Mouse (Mus musculus): Measurements from ENCODE around the gene Fcgr3. TPM values are rescaled to one million over a fixed set of nuclear protein-coding genes. Genes with fewer than 3 reads are reported as not detected.

Gene Fcgr3
- polyA plus RNA-seq (2012) = 8.9 and 21.9 TPM in 2 replicates

DNA sequence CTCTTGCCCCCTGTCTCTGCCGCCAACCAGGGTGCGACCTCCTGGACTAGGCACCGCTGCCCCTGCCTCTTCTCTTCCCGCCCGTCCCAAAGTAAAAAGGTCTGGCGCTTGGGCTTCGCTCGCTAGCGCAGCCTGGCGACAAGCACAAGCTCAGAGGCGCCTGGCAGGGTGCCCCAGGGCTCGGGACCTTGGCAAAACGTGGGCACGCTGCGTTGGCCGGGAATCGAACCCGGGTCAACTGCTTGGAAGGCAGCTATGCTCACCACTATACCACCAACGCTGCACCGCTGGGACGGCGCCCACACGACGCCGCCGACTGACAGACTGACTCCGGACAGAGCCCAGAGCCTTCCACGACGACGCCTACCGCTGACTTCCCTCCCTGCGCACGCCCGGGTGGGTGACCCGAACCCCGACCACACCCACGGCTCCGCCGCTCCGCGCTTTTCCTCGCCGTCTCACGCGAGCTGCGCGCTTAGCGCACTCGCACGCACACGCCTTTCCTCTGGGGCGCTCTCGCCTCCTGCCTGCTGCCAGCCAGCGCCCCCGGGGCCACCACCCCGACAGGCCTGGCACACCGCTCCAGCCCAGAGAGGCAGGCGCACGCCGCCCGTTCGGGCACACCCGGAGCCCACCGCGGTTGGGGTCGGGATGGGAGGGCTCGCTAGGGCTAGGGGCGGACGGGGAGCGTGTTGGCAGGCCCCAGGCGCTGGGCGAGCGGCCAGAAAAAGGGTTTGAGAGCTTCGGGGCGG lies at the start of gene Fcgr3:
TSS of gene Fcgr3 (minus strand) at position 445 of the 752 bp plus-strand sequence.

DNA sequence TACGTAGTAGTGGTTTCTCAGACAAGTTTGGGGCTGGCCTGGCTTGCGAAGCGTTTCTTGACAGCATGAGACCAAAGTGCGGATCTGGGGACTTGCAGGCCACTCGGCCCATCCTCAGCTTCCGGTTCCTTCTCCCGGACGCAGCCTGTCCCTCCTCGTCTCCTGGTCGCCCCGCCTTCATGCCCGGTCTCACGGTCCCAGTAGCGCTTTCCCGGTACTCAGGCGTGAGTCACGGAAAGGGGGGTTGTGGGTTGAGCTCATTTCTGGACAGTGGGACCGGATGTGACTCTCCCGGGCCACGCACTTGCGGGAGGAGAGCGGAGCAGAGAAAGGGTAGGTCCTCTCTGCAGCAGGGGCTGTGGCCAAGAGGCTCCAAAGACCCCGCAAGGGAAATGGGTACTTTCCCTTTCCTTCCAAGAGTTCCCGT lies 49.2 kb upstream of the Fcgr3 start, which contains the start of gene Cfap126:
TSS of gene Cfap126 (plus strand) at position 46 of the 427 bp plus-strand sequence.

DNA sequence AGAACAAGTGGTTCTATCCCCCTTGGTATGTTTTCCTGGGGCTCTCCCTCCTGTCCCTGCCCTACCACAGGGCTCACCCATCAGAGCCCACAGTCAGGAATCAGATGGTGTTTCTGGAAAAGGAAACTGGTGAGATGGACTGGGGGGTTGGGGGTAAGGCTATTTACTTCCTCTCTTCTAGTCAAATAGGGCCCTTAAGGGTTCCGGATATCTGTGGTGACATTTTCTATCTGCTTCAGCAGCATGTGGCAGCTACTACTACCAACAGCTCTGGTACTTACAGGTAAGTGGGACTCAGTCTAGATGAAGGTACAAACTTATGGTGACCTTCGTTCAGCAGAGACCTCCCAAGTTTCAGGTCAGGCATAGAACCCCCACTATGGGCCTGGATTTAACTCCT lies 46.0 kb downstream of the Fcgr3 start, which contains the start of gene Fcgr4:
TSS of gene Fcgr4 (plus strand) at position 184 of the 400 bp plus-strand sequence.

Other genes starting within 250 kb of the Fcgr3 start
- 1.5 and 2.0 TPM in 2 replicates for gene Atf6, start 197.2 kb downstream of the Fcgr3 start, polyA plus RNA-seq (2012)
- gene Gm26620, start 179.9 kb downstream of the Fcgr3 start, polyA plus RNA-seq (2012) = 0.95 and 0.97 TPM in 2 replicates
- 12.0 and 12.5 TPM in 2 replicates for gene Dusp12, start 179.4 kb downstream of the Fcgr3 start, polyA plus RNA-seq (2012)
- 0.30 and 0.36 TPM in 2 replicates for gene Fcrlb, start 152.0 kb downstream of the Fcgr3 start, polyA plus RNA-seq (2012)
- 0.15 and 1.3 TPM in 2 replicates for gene Fcrla, start 137.4 kb downstream of the Fcgr3 start, polyA plus RNA-seq (2012)
- gene Fcgr2b, start 88.4 kb downstream of the Fcgr3 start, polyA plus RNA-seq (2012) = 11.3 and 16.6 TPM in 2 replicates
- 0.17 and 0.83 TPM in 2 replicates for gene Fcgr4, start 46.0 kb downstream of the Fcgr3 start, polyA plus RNA-seq (2012)
- gene Cfap126, start 49.0 kb upstream of the Fcgr3 start, polyA plus RNA-seq (2012) = 1.6 and 2.2 TPM in 2 replicates
- gene Sdhc, start 85.7 kb upstream of the Fcgr3 start, polyA plus RNA-seq (2012) = 115 and 119 TPM in 2 replicates
- 0.57 and 1.1 TPM in 2 replicates for gene Mpz, start 85.8 kb upstream of the Fcgr3 start, polyA plus RNA-seq (2012)
- gene Pcp4l1, start 131.3 kb upstream of the Fcgr3 start, polyA plus RNA-seq (2012) = 23.7 and 26.5 TPM in 2 replicates
- not detected in 2 replicates for gene Nr1i3, start 149.0 kb upstream of the Fcgr3 start, polyA plus RNA-seq (2012)
- gene Tomm40l, start 157.6 kb upstream of the Fcgr3 start, polyA plus RNA-seq (2012) = 43.3 and 43.4 TPM in 2 replicates
- 0.48 TPM in 1 of 2 replicates, not detected in the other for gene Apoa2, start 160.1 kb upstream of the Fcgr3 start, polyA plus RNA-seq (2012)
- 50.5 and 65.4 TPM in 2 replicates for gene Fcer1g, start 169.4 kb upstream of the Fcgr3 start, polyA plus RNA-seq (2012)
- 0.05 TPM in 1 of 2 replicates, not detected in the other for gene Adamts4, start 185.5 kb upstream of the Fcgr3 start, polyA plus RNA-seq (2012)
- gene Ndufs2, start 186.5 kb upstream of the Fcgr3 start, polyA plus RNA-seq (2012) = 141 and 145 TPM in 2 replicates
- gene B4galt3, start 205.4 kb upstream of the Fcgr3 start, polyA plus RNA-seq (2012) = 70.2 and 71.4 TPM in 2 replicates
- gene Ppox, start 216.3 kb upstream of the Fcgr3 start, polyA plus RNA-seq (2012) = 39.0 and 42.4 TPM in 2 replicates
- 63.4 and 66.2 TPM in 2 replicates for gene Usp21, start 223.1 kb upstream of the Fcgr3 start, polyA plus RNA-seq (2012)
- 92.0 and 102 TPM in 2 replicates for gene Ufc1, start 230.1 kb upstream of the Fcgr3 start, polyA plus RNA-seq (2012)

Data from megakaryocyte-erythroid progenitor cell, adult 5 weeks (primary cell).